Mouse (Mus musculus) megakaryocyte, embryonic 14.5 days (primary cell): Measurements from ENCODE around the gene Wfdc15a.

Experiments used
- FLI1 ChIP-seq: IDR thresholded peaks from 2 replicates; pipeline ENCODE4 v1.6.1; 2012; ENCODE audit warnings: low read length, inconsistent platforms, mixed read lengths
- GATA1 ChIP-seq: IDR thresholded peaks from 3 replicates; pipeline ENCODE4 v1.6.1; 2012; ENCODE audit warnings: mixed read lengths, low read length, inconsistent platforms, borderline replicate concordance

DNA sequence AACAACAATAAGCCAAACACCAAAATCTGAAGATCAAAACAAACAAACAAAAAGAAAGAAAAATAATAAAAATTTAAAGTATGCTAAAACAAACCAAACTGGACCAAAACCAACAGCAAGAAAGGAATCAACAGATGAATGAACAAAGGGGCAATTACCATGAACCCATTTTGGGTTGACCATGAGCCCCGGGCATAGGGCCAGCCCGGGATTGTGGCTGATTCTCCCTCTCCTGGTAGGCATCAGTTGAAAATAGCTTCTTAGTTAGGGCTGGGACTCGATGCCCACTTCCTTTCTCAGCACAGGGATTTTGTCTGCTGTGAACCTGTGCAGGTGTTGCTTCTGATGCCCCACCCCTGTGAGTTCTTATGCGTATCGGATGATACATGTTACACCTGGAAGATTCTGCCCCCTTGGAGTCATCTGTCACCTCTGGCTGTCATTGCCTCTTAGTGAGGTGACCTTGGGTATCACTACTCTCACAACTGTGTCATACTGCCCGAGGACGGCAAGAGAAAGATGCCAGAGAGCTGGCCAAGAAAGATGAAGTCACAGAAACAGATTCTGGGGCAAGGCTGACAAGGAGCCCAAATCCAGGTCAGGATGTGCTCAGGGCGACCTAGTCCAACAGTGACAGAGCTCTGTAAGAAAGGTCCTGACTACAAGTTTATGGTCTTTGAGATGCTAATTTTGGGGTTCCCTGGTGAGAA, 28.6 kb upstream of the Wfdc15a start:
- TF ChIP-seq GATA1 = no peak
- TF ChIP-seq FLI1 = no peak
